Mouse (Mus musculus) embryo, embryonic 9.5 days (tissue): Measurements from ENCODE around the gene Lrch3.
A peak's percentile ranks its signal among the peaks of the same experiment; 100 is the strongest.

ENCODE experiments used
- DNase-seq: peaks from one replicate; pipeline ENCODE4 v3.0.0-alpha.2; 2017; ENCODE audit errors: extremely low spot score

The Lrch3 gene

GRCm38 (mm10) chr16:32984631-32985030 is 70.7 kb downstream of the Lrch3 start:
- DNase-seq = no peak

- no peak for DNase-seq
Measured at GRCm38 (mm10) chr16:32992158-32992557, 78.3 kb downstream of the Lrch3 start.

GRCm38 (mm10) chr16:33005216-33005615 is 91.3 kb downstream of the Lrch3 start:
- no peak for DNase-seq

GRCm38 (mm10) chr16:33006888-33007287 is 93.0 kb downstream of the Lrch3 start:
- no peak for DNase-seq

- DNase-seq = no peak
Measured at GRCm38 (mm10) chr16:33007436-33007835, 93.5 kb downstream of the Lrch3 start.

- no peak for DNase-seq
Measured at GRCm38 (mm10) chr16:33010166-33010565, 96.3 kb downstream of the Lrch3 start.

GRCm38 (mm10) chr16:33013801-33014200 is 99.9 kb downstream of the Lrch3 start:
- no peak for DNase-seq

- no peak for DNase-seq
Measured at GRCm38 (mm10) chr16:33014921-33015320, 101.0 kb downstream of the Lrch3 start.

- no peak for DNase-seq
Measured at GRCm38 (mm10) chr16:33015396-33015907, 101.6 kb downstream of the Lrch3 start.

- no peak for DNase-seq
Measured at GRCm38 (mm10) chr16:33015986-33016385, 102.1 kb downstream of the Lrch3 start.

- DNase-seq = no peak
Measured at GRCm38 (mm10) chr16:33017677-33018349, 103.9 kb downstream of the Lrch3 start.

- no peak for DNase-seq
Measured at GRCm38 (mm10) chr16:33019117-33019770, 105.3 kb downstream of the Lrch3 start.

- DNase-seq = no peak
Measured at GRCm38 (mm10) chr16:33021381-33021780, 107.5 kb downstream of the Lrch3 start.

GRCm38 (mm10) chr16:33023750-33024149 is 109.8 kb downstream of the Lrch3 start:
- peak; percentile 80 for DNase-seq

GRCm38 (mm10) chr16:33024456-33025104 is 110.7 kb downstream of the Lrch3 start:
- DNase-seq = no peak

- DNase-seq = no peak
Measured at GRCm38 (mm10) chr16:33026357-33026756, 112.5 kb downstream of the Lrch3 start.

- no peak for DNase-seq
Measured at GRCm38 (mm10) chr16:33036006-33036405, 122.1 kb downstream of the Lrch3 start.

GRCm38 (mm10) chr16:33042682-33043081 is 128.8 kb downstream of the Lrch3 start:
- no peak for DNase-seq

GRCm38 (mm10) chr16:33043268-33043667 is 129.4 kb downstream of the Lrch3 start:
- no peak for DNase-seq

- DNase-seq = no peak
Measured at GRCm38 (mm10) chr16:33048004-33048403, 134.1 kb downstream of the Lrch3 start.

GRCm38 (mm10) chr16:33048686-33049085 is 134.8 kb downstream of the Lrch3 start:
- no peak for DNase-seq

GRCm38 (mm10) chr16:33049809-33050208 is 135.9 kb downstream of the Lrch3 start:
- no peak for DNase-seq

- no peak for DNase-seq
Measured at GRCm38 (mm10) chr16:33053141-33053540, 139.2 kb downstream of the Lrch3 start.
